In the genomic region with DNA sequence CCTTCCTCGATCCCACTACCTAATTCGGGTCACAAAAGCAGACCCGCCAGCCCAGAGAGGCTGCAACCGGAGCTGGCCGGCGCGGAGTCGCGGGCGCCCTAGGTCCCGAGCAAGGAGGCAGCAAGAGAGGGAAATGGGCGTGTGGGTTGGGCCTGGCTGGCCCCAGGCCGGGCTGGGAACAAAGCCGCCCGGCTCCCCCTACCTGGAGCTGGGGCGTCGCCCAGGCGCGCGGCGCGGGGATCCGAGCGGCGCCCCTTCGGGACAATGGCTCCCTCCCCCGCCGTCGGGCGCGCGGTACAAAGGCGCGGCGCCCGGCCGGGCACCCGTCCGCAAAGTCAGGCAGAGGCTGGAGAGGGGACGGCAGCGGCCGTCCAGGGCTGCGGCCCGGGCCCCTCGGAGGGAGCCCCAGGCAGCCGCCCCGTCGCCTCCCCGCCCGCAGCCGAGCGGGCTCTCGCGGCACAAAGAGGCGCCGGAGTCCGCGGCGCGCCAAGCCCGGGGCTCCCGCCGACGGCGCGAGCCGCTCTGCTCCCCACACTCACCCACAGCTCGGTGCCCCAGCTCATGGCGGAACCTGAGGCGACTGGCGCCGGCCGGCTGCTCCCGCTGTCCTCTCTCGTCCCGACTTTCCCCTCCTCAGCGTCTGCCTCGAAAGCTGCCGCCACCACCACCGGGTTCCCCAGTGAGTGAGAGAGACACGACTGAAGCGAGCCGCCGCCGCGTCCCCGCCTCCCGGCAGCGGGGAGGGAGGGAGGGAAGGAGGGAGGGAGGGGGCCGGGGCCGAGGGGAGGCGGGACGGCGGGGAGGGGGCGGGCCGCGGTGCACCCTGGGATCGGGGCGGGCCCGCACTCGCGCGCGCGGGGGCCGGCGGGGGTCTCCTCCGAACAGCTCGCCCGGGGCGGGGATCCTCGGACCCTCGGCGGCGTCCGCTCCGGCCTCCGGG, we compare ENCODE assay signal across 7 mouse cellular contexts. TPM values are rescaled to one million over a fixed set of nuclear protein-coding genes. Genes with fewer than 3 reads are reported as not detected.
A peak's percentile ranks its signal among the peaks of the same experiment; 100 is the strongest.
DNase-seq lines count a peak whose midpoint lies in the region; ATAC-seq and TF ChIP-seq lines count a peak whose summit lies in the region.

A gene (minus strand): TSS at position 725 of the 940 bp plus-strand sequence.

- peak within 1 kb of the TSS; percentile 98 for H3K9ac ChIP-seq in intestine, postnatal 0 days (ENCODE audit: low read depth, low read length)
- peak within 1 kb of the TSS; percentile 100 for H3K9ac ChIP-seq in midbrain, embryonic 11.5 days (ENCODE audit: low read length)

- under 1% methylated on average over 78 of the region's 118 CpGs for WGBS in intestine, postnatal 0 days
- under 1% methylated on average over 107 of the region's 118 CpGs for WGBS in limb, embryonic 10.5 days
- WGBS in midbrain, embryonic 11.5 days, result under 1% methylated on average over 86 of the region's 118 CpGs

- no peaks in the 10 kb centered on the region for H3K36me3 ChIP-seq in intestine, postnatal 0 days (ENCODE audit: control insufficient read depth, insufficient read depth)
- no peaks in the 10 kb centered on the region for H3K36me3 ChIP-seq in limb, embryonic 10.5 days
- H3K36me3 ChIP-seq in midbrain, embryonic 11.5 days (ENCODE audit: control insufficient read depth, insufficient read depth, low read length), result no peaks in the 10 kb centered on the region

- no peak for TF ChIP-seq CTCF in intestine, postnatal 0 days (IDR thresholded peaks at IDR 0.05; ENCODE audit: low read depth)

- peak; percentile 74 for DNase-seq in adipocyte (ENCODE audit: low spot score)
- peak; percentile 86 for DNase-seq in embryo, embryonic 10.5 days (ENCODE audit: low spot score)
- peak; percentile 93 for DNase-seq in limb, embryonic 10.5 days (ENCODE audit: low spot score)
- peak; percentile 98 for DNase-seq in midbrain, embryonic 11.5 days (ENCODE audit: low spot score, missing footprints)
- peak; percentile 14 to 23 for DNase-seq in spleen, postnatal 36 days (ENCODE audit: low spot score in 2 of 2)

- H3K27ac ChIP-seq in intestine, postnatal 0 days (ENCODE audit: low read depth, low read length), result peak within 1 kb of the TSS; percentile 99
- H3K27ac ChIP-seq in limb, embryonic 10.5 days, result peak within 1 kb of the TSS; percentile 100
- H3K27ac ChIP-seq in midbrain, embryonic 11.5 days (ENCODE audit: low read depth, low read length), result peak within 1 kb of the TSS; percentile 95

- H3K27me3 ChIP-seq in intestine, postnatal 0 days (replicated peaks; ENCODE audit: control insufficient read depth, insufficient read depth, low read length), result no peaks in the 10 kb centered on the region
- no peaks in the 10 kb centered on the region for H3K27me3 ChIP-seq in limb, embryonic 10.5 days (ENCODE audit: low read depth, poor library complexity, severe bottlenecking)
- H3K27me3 ChIP-seq in midbrain, embryonic 11.5 days (ENCODE audit: control insufficient read depth, insufficient read depth, low read length), result no peaks in the 10 kb centered on the region

- H3K9me3 ChIP-seq in intestine, postnatal 0 days (ENCODE audit: control insufficient read depth), result no peaks in the 10 kb centered on the region
- H3K9me3 ChIP-seq in limb, embryonic 10.5 days (replicated peaks), result no peaks in the 10 kb centered on the region
- H3K9me3 ChIP-seq in midbrain, embryonic 11.5 days (ENCODE audit: control insufficient read depth, low read length), result no peaks in the 10 kb centered on the region

- peak; percentile 68 for ATAC-seq in granulocyte monocyte progenitor cell, adult 5-6 weeks (replicated peaks; ENCODE audit: poor library complexity, severe bottlenecking)
- ATAC-seq in intestine, postnatal 0 days, result peak; percentile 73
- ATAC-seq in midbrain, embryonic 11.5 days (ENCODE audit: low FRiP score), result peak; percentile 89

- H3K4me3 ChIP-seq in intestine, postnatal 0 days (ENCODE audit: low read depth, low read length), result peak within 1 kb of the TSS; percentile 87
- H3K4me3 ChIP-seq in limb, embryonic 10.5 days, result peak within 1 kb of the TSS; percentile 97
- peak within 1 kb of the TSS; percentile 98 for H3K4me3 ChIP-seq in midbrain, embryonic 11.5 days (ENCODE audit: low read depth, low read length)

- no peaks in the 10 kb centered on the region; the same call in 1 of the 2 replicates for H3K4me1 ChIP-seq in intestine, postnatal 0 days (replicated peaks; ENCODE audit: control insufficient read depth, insufficient read depth, low read length)
- H3K4me1 ChIP-seq in limb, embryonic 10.5 days, result peaks cover 30% of the 10 kb centered on the region
- H3K4me1 ChIP-seq in midbrain, embryonic 11.5 days (ENCODE audit: control insufficient read depth, insufficient read depth, low read length), result peaks cover 20% of the 10 kb centered on the region

- H3K4me2 ChIP-seq in intestine, postnatal 0 days (replicated peaks; ENCODE audit: low read depth), result peak within 1 kb of the TSS; percentile 85
- H3K4me2 ChIP-seq in midbrain, embryonic 11.5 days, result peak within 1 kb of the TSS; percentile 79

RNA-seq across cellular contexts. Expression of the gene that starts here (rescaled TPM):
- 11.1 and 14.9 TPM in 2 replicates for total RNA-seq in granulocyte monocyte progenitor cell, adult 5-6 weeks (2014; fragmentation: Nextera tagmentation)
- total RNA-seq in granulocyte monocyte progenitor cell, adult 5-6 weeks (2017), result 11.8 and 13.3 TPM in 2 replicates
- polyA plus RNA-seq in intestine, postnatal 0 days (2015; fragmentation: Nextera tagmentation; extraction: Ambion mirVana), result 19.8 and 20.0 TPM in 2 replicates
- 50.1 and 68.5 TPM in 2 replicates for polyA plus RNA-seq in limb, embryonic 10.5 days (2016; fragmentation: Nextera tagmentation; extraction: Ambion mirVana)
- polyA plus RNA-seq in midbrain, embryonic 11.5 days (2014; fragmentation: Nextera tagmentation; extraction: Ambion mirVana), result 76.8 and 85.8 TPM in 2 replicates

Comparison
In these comparisons a context has a peak if more than half of its experiments do, and no peak if none do; other contexts are left out.
1. Peak in every context shown above with its lines: DNase-seq, ATAC-seq, H3K4me3 ChIP-seq and H3K27ac ChIP-seq.
2. DNase-seq: peak in every context shown above with its lines; median percentile 98 in midbrain, embryonic 11.5 days; 93 in limb, embryonic 10.5 days; 86 in embryo, embryonic 10.5 days; 74 in adipocyte; 18 in spleen, postnatal 36 days.